Mouse (Mus musculus) forebrain, embryonic 16.5 days (tissue): ENCODE results near the gene Prkar2b. TPM values are rescaled to one million over a fixed set of nuclear protein-coding genes. Genes with fewer than 3 reads are reported as not detected.

Experiments used
- ATAC-seq: fragments of 200-750 bp; cut with Nextera tagmentation; 2 replicates; pipeline ENCODE4 v1.8.0; 2017; ENCODE audit warnings: mild to moderate bottlenecking, moderate library complexity
- H3K27ac ChIP-seq: fragments of 300-500 bp; sonication (generic); 2 replicates; pipeline ENCODE4 v1.5.1; 2014; ENCODE audit warnings: low read length, control low read depth
- H3K27me3 ChIP-seq: fragments of 300-500 bp; sonication (generic); replicated peaks from 2 replicates; pipeline ENCODE4 v1.6.1; 2014; ENCODE audit warnings: low read length; ENCODE audit not compliant: control insufficient read depth, insufficient read depth
- H3K36me3 ChIP-seq: fragments of 300-500 bp; sonication (generic); 2 replicates; pipeline ENCODE4 v1.6.1; 2014; ENCODE audit not compliant: control insufficient read depth, insufficient read depth
- H3K4me1 ChIP-seq: fragments of 300-500 bp; sonication (generic); replicated peaks from 2 replicates; pipeline ENCODE4 v1.6.1; 2014; ENCODE audit warnings: low read length; ENCODE audit not compliant: control insufficient read depth, insufficient read depth
- H3K4me2 ChIP-seq: fragments of 300-500 bp; sonication (generic); 2 replicates; pipeline ENCODE4 v1.6.1; 2014; ENCODE audit warnings: mild to moderate bottlenecking, low read length, control low read depth
- H3K4me3 ChIP-seq: fragments of 300-500 bp; sonication (generic); replicated peaks from 2 replicates; pipeline ENCODE4 v1.5.1; 2014; ENCODE audit warnings: mild to moderate bottlenecking, low read length, control low read depth
- H3K9ac ChIP-seq: fragments of 300-500 bp; sonication (generic); replicated peaks from 2 replicates; pipeline ENCODE4 v1.6.1; 2014; ENCODE audit warnings: low read depth, low read length, control low read depth
- H3K9me3 ChIP-seq: fragments of 300-500 bp; sonication (generic); 2 replicates; pipeline ENCODE4 v1.6.1; 2016; ENCODE audit warnings: low read length; ENCODE audit not compliant: control insufficient read depth
- WGBS: fragments of 180-500 bp; shearing (Covaris S2); extraction: QIAGEN DNeasy Blood & Tissue Kit; methylation state at CpG from one replicate; pipeline ENCODE4 v1.1.7; 2014; 5-methylcytosine and 5-hydroxymethylcytosine counted together
- polyA plus RNA-seq: library from polyadenylated mRNA; unstranded; fragments of >200 nt; fragmentation: Nextera tagmentation; extraction: Ambion mirVana; gene quantifications from 2 replicates; pipeline ENCODE4 v1.2.1, GENCODE M21; 2015

Prkar2b gene
- polyA plus RNA-seq, 1 experiment from 2014 or later = 140 TPM

DNA sequence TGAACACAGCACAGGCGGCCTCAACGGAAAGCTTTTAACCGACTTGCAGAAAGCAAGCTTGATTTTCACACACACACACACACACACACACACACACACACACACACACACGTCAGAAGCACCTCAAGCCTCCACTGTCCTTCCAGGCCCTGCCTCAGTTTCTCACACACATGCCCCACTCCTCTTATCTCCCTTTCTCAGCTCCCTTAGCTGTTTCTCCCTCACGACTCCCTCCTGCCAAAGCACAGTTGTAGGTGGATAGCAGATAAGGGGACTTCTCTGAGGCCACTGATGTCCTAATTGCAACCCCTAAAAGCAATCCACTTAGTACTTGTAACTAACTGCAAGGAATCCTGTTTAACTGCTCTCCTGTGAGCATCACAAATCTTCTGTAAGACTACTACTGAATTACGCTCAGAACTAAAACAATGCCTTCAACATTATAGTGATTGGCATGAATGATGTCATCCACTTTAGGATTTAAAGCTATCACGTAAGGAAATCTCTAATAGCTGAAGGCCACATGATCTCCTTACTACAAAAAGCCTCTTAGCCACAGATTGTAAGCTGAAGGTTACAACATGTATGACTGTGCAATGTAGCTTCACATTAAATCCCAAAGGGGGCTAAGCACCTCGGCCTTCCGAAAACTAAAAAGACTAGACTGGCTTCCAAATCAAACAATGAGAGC, 6.5 kb downstream of the Prkar2b start:
- Histone ChIP-seq H3K4me3 (no peak overlapping the region), H3K27ac (no peak overlapping the region), H3K9me3 (no peaks in the 10 kb centered on the region), H3K27me3 (no peaks in the 10 kb centered on the region), H3K4me1 (peaks cover 35% of the 10 kb centered on the region), H3K36me3 (0 out of 2 replicates have a peak, but pooled peaks cover 3% of the 10 kb centered on the region), H3K4me2 (no peak overlapping the region), H3K9ac (no peak overlapping the region)
- 65% methylated on average over 9 of the region's 9 CpGs for WGBS
- no peak for ATAC-seq

DNA sequence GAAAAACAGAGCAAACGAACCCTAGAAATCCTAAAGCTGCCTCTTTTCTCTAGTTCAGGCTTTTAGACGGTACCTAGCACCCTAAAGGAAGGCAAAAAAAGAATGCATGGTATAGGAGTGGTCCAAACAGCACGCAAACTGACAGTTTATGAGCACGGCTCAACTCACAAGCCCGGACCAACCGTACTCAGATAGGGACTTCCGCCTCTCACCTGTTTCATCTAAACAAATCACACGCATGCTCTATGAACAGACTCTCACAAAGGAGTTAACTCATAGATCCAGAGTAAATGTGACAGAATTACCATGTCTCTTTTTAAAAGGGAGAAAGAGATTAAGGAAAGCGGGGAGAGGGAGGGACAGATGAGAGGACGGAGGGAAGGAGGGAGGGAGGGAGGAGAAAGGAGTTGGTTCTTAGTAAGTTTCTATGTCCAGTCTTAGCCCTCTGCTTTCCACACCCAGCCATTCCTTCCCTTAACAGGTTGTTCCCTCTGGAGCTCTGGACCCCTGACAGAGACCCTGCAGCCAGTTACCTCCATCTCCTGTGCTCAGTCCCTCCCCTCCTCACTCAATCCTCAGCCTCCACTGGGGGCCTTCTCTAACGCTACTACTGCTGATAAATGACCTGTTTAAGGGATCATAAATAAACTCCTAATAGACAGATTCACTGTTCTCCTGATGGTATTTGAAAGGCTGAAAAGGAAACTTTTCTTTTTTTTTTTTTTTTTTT, 7.3 kb downstream of the Prkar2b start:
- no peaks in the 10 kb centered on the region for H3K9me3 ChIP-seq
- no peak overlapping the region for H3K4me3 ChIP-seq
- 0 out of 2 replicates have a peak overlapping the region, but pooled peaks have one; percentile 19 for H3K9ac ChIP-seq
- peaks cover 33% of the 10 kb centered on the region for H3K4me1 ChIP-seq
- no peak for ATAC-seq
- H3K4me2 ChIP-seq = peak overlapping the region; percentile 9; the same call in 1 of the 2 replicates
- H3K27me3 ChIP-seq = no peaks in the 10 kb centered on the region
- WGBS = 50% methylated on average over 11 of the region's 11 CpGs
- H3K36me3 ChIP-seq = 0 out of 2 replicates have a peak, but pooled peaks cover 3% of the 10 kb centered on the region
- no peak overlapping the region for H3K27ac ChIP-seq

DNA sequence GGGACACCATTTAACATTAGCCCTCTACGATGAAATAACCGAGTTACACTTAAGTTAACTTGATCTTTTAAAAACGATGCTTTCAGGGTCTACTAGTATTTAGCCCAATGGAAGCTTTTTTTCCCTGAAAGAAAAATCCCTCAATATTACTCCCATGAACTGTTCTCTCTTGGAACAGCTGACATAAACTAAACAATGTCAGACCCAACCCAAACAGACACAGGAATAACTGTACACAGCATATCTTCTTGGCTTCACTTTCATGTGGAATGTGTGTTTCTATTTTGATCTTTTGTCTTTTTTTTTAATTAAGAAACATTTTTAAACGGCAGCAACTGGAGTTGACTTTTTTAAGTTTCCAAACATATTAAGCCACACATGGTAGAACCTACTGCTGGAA, 8.2 kb downstream of the Prkar2b start:
- Histone ChIP-seq H3K9me3 (no peaks in the 10 kb centered on the region), H3K4me3 (no peak overlapping the region), H3K27ac (no peak overlapping the region), H3K4me1 (peaks cover 26% of the 10 kb centered on the region), H3K4me2 (no peak overlapping the region), H3K27me3 (no peaks in the 10 kb centered on the region), H3K36me3 (0 out of 2 replicates have a peak, but pooled peaks cover 3% of the 10 kb centered on the region), H3K9ac (no peak overlapping the region)
- ATAC-seq = no peak
- 79% methylated on average over 4 of the region's 4 CpGs for WGBS

DNA sequence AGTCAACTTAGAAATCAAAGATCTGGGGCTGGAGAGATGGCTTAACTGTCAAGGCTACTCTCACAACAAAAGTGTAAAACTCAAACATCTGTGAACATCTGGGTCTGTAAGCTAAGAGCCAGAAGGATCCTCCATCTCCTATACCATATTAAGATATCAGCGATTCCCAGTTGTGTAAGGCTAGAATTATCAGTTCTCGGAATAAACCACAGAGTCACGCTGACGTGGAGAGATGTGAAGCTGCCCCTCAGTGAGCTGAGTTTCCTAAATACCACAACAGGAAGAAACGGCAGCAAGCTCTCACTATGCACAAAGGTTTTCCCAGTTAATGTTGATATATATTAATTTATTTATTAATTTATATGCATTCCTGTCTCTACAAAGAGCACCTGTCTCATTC, 10.9 kb downstream of the Prkar2b start:
- Histone ChIP-seq H3K4me3 (no peak overlapping the region), H3K4me2 (no peak overlapping the region), H3K4me1 (peaks cover 13% of the 10 kb centered on the region), H3K9ac (no peak overlapping the region), H3K27ac (no peak overlapping the region), H3K9me3 (no peaks in the 10 kb centered on the region), H3K27me3 (no peaks in the 10 kb centered on the region), H3K36me3 (no peaks in the 10 kb centered on the region)
- WGBS = 89% methylated on average over 5 of the region's 5 CpGs
- ATAC-seq = no peak

DNA sequence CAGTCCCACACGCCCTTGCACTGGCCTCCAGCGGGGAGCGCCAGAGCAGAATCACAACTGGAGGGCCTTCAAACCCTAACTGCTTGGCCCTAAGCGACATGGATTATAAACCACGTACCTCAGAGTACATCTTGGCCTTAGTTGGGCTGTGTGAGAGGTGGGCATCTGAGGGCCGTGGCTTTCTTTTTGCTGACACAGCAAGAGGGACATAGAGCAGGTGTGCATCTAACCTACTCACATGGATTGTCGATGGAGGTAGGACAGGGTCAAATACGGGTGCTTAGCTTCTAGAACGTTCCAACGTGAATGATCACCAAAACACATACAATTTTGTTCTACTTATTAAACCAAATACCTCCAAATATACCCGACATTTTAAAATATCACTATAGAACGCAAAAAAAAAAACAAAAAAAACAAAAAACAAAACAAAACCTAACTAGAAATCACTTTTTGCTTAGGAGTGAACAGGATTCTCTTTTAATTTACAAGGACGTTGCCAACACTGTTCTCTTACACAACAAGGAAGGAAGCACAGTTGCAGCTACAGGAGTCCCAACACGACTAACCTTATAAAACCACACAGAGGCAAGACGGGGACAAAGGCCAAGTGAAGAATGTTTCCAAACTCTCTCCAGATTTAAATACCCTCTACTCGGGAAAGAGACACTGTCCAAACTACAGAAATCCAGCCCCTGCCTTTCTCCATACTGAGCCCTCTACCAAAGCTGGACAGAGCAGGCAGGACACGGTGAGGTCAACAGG, 15.3 kb downstream of the Prkar2b start:
- H3K9me3 ChIP-seq = no peaks in the 10 kb centered on the region
- ATAC-seq = no peak
- H3K27ac ChIP-seq = no peak overlapping the region
- H3K4me2 ChIP-seq = no peak overlapping the region
- H3K9ac ChIP-seq = no peak overlapping the region
- no peaks in the 10 kb centered on the region for H3K36me3 ChIP-seq
- H3K4me1 ChIP-seq = no peaks in the 10 kb centered on the region
- WGBS = 87% methylated on average over 17 of the region's 17 CpGs
- H3K4me3 ChIP-seq = no peak overlapping the region
- H3K27me3 ChIP-seq = no peaks in the 10 kb centered on the region

DNA sequence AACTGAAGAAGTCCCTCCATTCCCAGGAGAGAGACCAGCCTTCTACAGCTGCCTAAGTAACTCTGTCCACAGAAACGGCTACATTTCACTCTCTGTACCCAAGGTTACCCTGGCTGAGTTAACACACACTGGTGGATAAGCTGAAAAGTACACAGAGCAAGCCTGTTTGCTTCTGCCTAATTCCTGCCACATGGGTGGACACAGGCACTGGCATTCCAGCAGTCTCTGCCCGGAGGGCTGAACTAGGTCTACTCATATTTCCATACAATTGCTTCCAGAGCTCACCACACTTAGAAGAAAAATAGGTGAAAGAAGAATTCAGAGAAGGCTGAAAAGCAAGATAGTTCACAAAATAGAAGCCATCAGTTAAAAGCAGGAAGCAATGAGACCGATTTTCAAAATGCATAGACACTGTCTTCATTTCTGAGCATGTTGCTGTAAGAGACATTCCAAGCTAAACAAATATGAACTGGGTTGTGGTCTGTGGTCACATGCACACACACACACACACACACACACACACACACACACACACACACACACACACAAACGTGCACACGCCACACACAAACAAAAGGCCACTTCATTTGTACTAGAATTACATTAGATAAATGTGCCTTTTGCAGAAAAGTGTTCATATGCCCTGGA, 16.5 kb downstream of the Prkar2b start:
- H3K36me3 ChIP-seq = no peaks in the 10 kb centered on the region
- H3K9me3 ChIP-seq = no peaks in the 10 kb centered on the region
- WGBS = 64% methylated on average over 5 of the region's 5 CpGs
- no peaks in the 10 kb centered on the region for H3K4me1 ChIP-seq
- no peak overlapping the region for H3K27ac ChIP-seq
- no peak overlapping the region for H3K4me3 ChIP-seq
- H3K4me2 ChIP-seq = no peak overlapping the region
- no peaks in the 10 kb centered on the region for H3K27me3 ChIP-seq
- ATAC-seq = peak; percentile 26; the same call in 1 of the 2 replicates
- H3K9ac ChIP-seq = no peak overlapping the region

DNA sequence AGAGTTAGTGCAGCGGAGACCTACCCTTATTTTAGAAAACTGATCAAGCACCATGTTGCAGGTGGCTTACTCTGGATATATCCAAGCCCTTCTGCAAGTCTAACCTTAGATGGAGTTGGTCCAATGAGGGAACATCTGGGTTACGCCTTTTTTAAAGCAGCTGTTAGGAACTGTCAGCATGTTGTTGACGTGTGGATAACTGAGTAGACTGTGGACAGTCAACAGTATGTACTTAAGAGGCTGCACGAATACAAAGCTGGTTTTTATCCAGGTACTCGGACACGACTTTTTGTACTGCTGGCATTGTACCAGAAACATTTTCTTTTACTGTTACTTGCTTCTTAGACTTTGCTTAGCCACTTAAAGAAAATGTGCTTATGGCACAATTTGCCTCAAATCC, 27.6 kb downstream of the Prkar2b start:
- H3K4me1 ChIP-seq = no peaks in the 10 kb centered on the region
- H3K4me2 ChIP-seq = no peak overlapping the region
- no peak for ATAC-seq
- H3K9ac ChIP-seq = no peak overlapping the region
- H3K27ac ChIP-seq = no peak overlapping the region
- no peak overlapping the region for H3K4me3 ChIP-seq
- WGBS = 81% methylated on average over 6 of the region's 6 CpGs
- no peaks in the 10 kb centered on the region for H3K36me3 ChIP-seq
- H3K9me3 ChIP-seq = no peaks in the 10 kb centered on the region
- no peaks in the 10 kb centered on the region for H3K27me3 ChIP-seq

DNA sequence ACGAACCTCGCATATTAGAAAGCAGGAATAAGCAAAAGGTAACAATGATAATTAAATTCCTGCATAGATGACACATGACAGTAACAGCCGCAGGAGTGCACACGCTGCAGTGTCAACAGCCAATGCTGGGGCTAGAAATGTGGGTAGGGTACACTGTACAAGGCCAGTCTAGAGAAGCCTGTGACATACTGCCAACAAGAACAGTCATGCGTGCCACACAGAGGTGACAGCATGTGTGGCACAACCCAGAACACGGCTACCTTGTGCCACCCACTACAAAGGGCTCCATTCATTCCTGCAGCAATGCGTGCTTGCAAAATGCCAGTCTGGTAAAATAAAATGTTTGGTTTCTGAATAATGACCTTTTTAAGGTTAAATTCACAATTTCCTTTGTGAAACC, 28.2 kb downstream of the Prkar2b start:
- no peak overlapping the region for H3K4me2 ChIP-seq
- peak; percentile 55; the same call in 1 of the 2 replicates for ATAC-seq
- no peak overlapping the region for H3K27ac ChIP-seq
- H3K36me3 ChIP-seq = no peaks in the 10 kb centered on the region
- no peak overlapping the region for H3K4me3 ChIP-seq
- no peaks in the 10 kb centered on the region for H3K9me3 ChIP-seq
- no peaks in the 10 kb centered on the region for H3K4me1 ChIP-seq
- H3K9ac ChIP-seq = no peak overlapping the region
- no peaks in the 10 kb centered on the region for H3K27me3 ChIP-seq
- WGBS = 82% methylated on average over 7 of the region's 7 CpGs

DNA sequence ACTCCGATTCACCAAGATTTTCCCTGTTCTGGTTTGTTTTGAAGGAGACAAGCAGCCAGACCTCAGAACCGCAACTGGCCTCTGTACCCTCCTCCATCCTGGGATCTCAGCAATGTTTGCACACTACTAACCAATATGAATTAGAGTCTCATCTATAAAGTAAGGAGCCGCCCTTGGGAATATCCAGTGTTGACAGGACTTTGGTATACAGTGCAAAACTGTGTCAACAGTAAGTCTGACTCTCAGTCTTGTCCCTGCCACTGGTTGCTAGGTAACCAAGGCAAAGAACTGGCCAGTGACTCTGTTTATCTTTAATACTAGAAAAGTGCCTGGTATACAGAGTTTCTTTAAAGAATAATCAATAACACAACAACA, 42.7 kb downstream of the Prkar2b start:
- Histone ChIP-seq H3K36me3 (no peaks in the 10 kb centered on the region), H3K27ac (no peak overlapping the region), H3K4me1 (peaks cover 10% of the 10 kb centered on the region), H3K4me3 (no peak overlapping the region), H3K27me3 (no peaks in the 10 kb centered on the region), H3K9ac (no peak overlapping the region), H3K9me3 (no peaks in the 10 kb centered on the region), H3K4me2 (no peak overlapping the region)
- 80% methylated on average over 3 of the region's 3 CpGs for WGBS
- ATAC-seq = no peak
